Mouse (Mus musculus): ENCODE results near the gene Sesn2.

Sesn2 gene

GRCm38 (mm10) chr4:132510352-132510798 is at the start of gene Sesn2:
Gene Sesn2, minus strand, starts transcription at chr4:132510501.
- in situ Hi-C loops (cut with MboI, MseI) = no loop called here

- in situ Hi-C loops (cut with MboI, MseI) = loop anchor here (5.0 kb wide), 2 partner anchors 52 to 112 kb away; no protein-coding TSS in a partner anchor
These were observed 45.2 kb upstream of the Sesn2 start for GRCm38 (mm10) chr4:132555550-132555949.

- in situ Hi-C loops (cut with MboI, MseI) = loop anchor here (5.0 kb wide), 2 partner anchors 53 to 113 kb away; no protein-coding TSS in a partner anchor
These were observed 44.4 kb upstream of the Sesn2 start for GRCm38 (mm10) chr4:132554653-132555052.

GRCm38 (mm10) chr4:132554221-132554620 is 43.9 kb upstream of the Sesn2 start:
- in situ Hi-C loops (cut with MboI, MseI) = no loop called here

- in situ Hi-C loops (cut with MboI, MseI) = no loop called here
These were observed 35.5 kb upstream of the Sesn2 start for GRCm38 (mm10) chr4:132545851-132546250.

GRCm38 (mm10) chr4:132542724-132543123 is 32.4 kb upstream of the Sesn2 start:
- in situ Hi-C loops (cut with MboI, MseI) = no loop called here

GRCm38 (mm10) chr4:132541413-132541812 is 31.1 kb upstream of the Sesn2 start:
- in situ Hi-C loops (cut with MboI, MseI) = no loop called here

- in situ Hi-C loops (cut with MboI, MseI) = no loop called here
These were observed 29.2 kb upstream of the Sesn2 start for GRCm38 (mm10) chr4:132539481-132539880.

- in situ Hi-C loops (cut with MboI, MseI) = no loop called here
These were observed 25.3 kb upstream of the Sesn2 start, which contains the start of gene Dnajc8 for GRCm38 (mm10) chr4:132535406-132536121. Gene Dnajc8, plus strand, starts transcription at chr4:132535550.

- in situ Hi-C loops (cut with MboI, MseI) = no loop called here
These were observed 22.9 kb upstream of the Sesn2 start, which contains the start of gene Atpif1 for GRCm38 (mm10) chr4:132532981-132533916. Gene Atpif1, minus strand, starts transcription at chr4:132533659.

- in situ Hi-C loops (cut with MboI, MseI) = no loop called here
These were observed 22.2 kb upstream of the Sesn2 start for GRCm38 (mm10) chr4:132532496-132532895.

GRCm38 (mm10) chr4:132530033-132530804 is 19.9 kb upstream of the Sesn2 start:
- in situ Hi-C loops (cut with MboI, MseI) = no loop called here

- in situ Hi-C loops (cut with MboI, MseI) = loop anchor here (5.0 kb wide), 1 partner anchor 117 kb away; no protein-coding TSS in a partner anchor
These were observed 19.0 kb upstream of the Sesn2 start for GRCm38 (mm10) chr4:132529344-132529743.

- in situ Hi-C loops (cut with MboI, MseI) = loop anchor here (5.0 kb wide), 1 partner anchor 116 kb away; no protein-coding TSS in a partner anchor
These were observed 17.7 kb upstream of the Sesn2 start for GRCm38 (mm10) chr4:132527917-132528522.

GRCm38 (mm10) chr4:132526678-132527077 is 16.4 kb upstream of the Sesn2 start:
- in situ Hi-C loops (cut with MboI, MseI) = loop anchor here (5.0 kb wide), 1 partner anchor 114 kb away; no protein-coding TSS in a partner anchor

- in situ Hi-C loops (cut with MboI, MseI) = loop anchor here (5.0 kb wide), 1 partner anchor 113 kb away; no protein-coding TSS in a partner anchor
These were observed 14.5 kb upstream of the Sesn2 start for GRCm38 (mm10) chr4:132524808-132525207.

GRCm38 (mm10) chr4:132524321-132524741 is 14.0 kb upstream of the Sesn2 start:
- in situ Hi-C loops (cut with MboI, MseI) = no loop called here

- in situ Hi-C loops (cut with MboI, MseI) = no loop called here
These were observed 8.9 kb upstream of the Sesn2 start for GRCm38 (mm10) chr4:132519188-132519587.

GRCm38 (mm10) chr4:132518066-132518465 is 7.8 kb upstream of the Sesn2 start:
- in situ Hi-C loops (cut with MboI, MseI) = no loop called here

GRCm38 (mm10) chr4:132515369-132516155 is 5.3 kb upstream of the Sesn2 start:
- in situ Hi-C loops (cut with MboI, MseI) = no loop called here
